In the genomic region with DNA sequence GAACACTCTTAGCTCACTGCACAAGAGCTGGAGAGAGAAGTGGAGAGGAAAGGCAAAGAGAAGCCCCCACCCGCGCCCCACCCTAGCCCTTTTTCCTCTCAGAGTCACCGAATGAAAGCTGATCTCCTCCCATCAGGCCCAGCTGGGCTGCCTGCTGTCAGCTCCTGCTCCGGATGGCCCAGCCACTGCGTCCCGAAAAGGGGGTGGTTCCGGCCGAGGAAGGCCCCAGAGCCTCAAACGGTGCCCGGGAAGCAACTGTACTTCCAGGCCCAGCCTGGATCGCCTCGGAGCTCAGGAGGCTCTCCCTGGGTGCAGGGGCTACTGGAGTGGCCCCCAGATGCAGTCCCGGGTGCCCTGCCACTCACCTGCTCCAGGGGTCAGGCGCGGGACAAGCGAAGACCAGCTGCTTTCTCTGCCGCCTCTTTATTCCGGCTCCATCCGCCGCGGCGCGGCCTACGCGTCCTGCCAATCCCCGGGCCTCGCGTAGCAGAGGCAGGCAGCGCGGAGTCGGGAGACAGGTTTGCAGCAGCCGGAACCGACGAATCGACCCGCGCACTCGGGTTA, we compare ENCODE assay signal across 8 mouse cellular contexts. TPM values are rescaled to one million over a fixed set of nuclear protein-coding genes. Genes with fewer than 3 reads are reported as not detected.
DNase-seq lines count a peak whose midpoint lies in the region; ATAC-seq and TF ChIP-seq lines count a peak whose summit lies in the region.

No protein-coding gene starts in this region.

- peak overlapping the region; percentile 74 for H3K9ac ChIP-seq in liver, embryonic 15.5 days
- peak overlapping the region; percentile 96 for H3K9ac ChIP-seq in neural tube, embryonic 14.5 days (replicated peaks; ENCODE audit: low read depth, low read length)

- under 1% methylated on average over 38 of the region's 38 CpGs for WGBS in spleen, adult 2 months
- WGBS in liver, embryonic 15.5 days (ENCODE audit: insufficient replicate concordance) = under 1% methylated on average over 38 of the region's 38 CpGs
- WGBS in neural tube, embryonic 14.5 days = under 1% methylated on average over 34 of the region's 38 CpGs

- H3K9me3 ChIP-seq in liver, embryonic 15.5 days (replicated peaks) = no peaks in the 10 kb centered on the region
- no peaks in the 10 kb centered on the region for H3K9me3 ChIP-seq in neural tube, embryonic 14.5 days (ENCODE audit: control insufficient read depth, low read length)

- TF ChIP-seq CTCF in spleen, adult 2 months (IDR thresholded peaks at IDR 0.05; ENCODE audit: extremely low read depth, insufficient read depth, insufficient read length, insufficient replicate concordance) = no peak

- H3K4me3 ChIP-seq in spleen, adult 2 months (ENCODE audit: extremely low read depth, insufficient read depth, insufficient read length) = peak overlapping the region; percentile 90
- peak overlapping the region; percentile 78 for H3K4me3 ChIP-seq in liver, embryonic 15.5 days (replicated peaks)
- peak overlapping the region; percentile 90 for H3K4me3 ChIP-seq in neural tube, embryonic 14.5 days (ENCODE audit: low read depth, low read length)

- peak overlapping the region; percentile 100 for H3K27ac ChIP-seq in spleen, adult 2 months (ENCODE audit: insufficient read depth, low read length)
- H3K27ac ChIP-seq in liver, embryonic 15.5 days (replicated peaks) = peak overlapping the region; percentile 93
- H3K27ac ChIP-seq in neural tube, embryonic 14.5 days (ENCODE audit: low read depth, low read length) = peak overlapping the region; percentile 87

- peak in 1 of 2 experiments; percentile 63 for DNase-seq in spleen, adult 2 months (ENCODE audit: low read depth in 1 of 2, low spot score in 2 of 2)
- no peak for DNase-seq in spleen, adult 12 weeks (ENCODE audit: low spot score)
- peak; percentile 78 for DNase-seq in embryo, embryonic 10.5 days (ENCODE audit: low spot score)
- no peak for DNase-seq in right cerebral cortex, postnatal 10 days (ENCODE audit: low spot score in 2 of 2)
- DNase-seq in layer of hippocampus, adult 18-20 months (ENCODE audit: low spot score in 2 of 2) = no peak

- H3K4me1 ChIP-seq in spleen, adult 2 months (ENCODE audit: control insufficient read depth, insufficient read depth, insufficient read length) = peaks cover 7% of the 10 kb centered on the region
- peaks cover 30% of the 10 kb centered on the region for H3K4me1 ChIP-seq in liver, embryonic 15.5 days (replicated peaks)
- H3K4me1 ChIP-seq in neural tube, embryonic 14.5 days (ENCODE audit: control insufficient read depth, insufficient read depth, low read length) = peaks cover 14% of the 10 kb centered on the region

- ATAC-seq in hematopoietic stem cell, adult 5-6 weeks (replicated peaks in 1 of 2; ENCODE audit: insufficient read depth in 1 of 2, low FRiP score in 2 of 2, low TSS enrichment in 1 of 2, low read depth in 1 of 2, poor library complexity in 2 of 2, severe bottlenecking in 2 of 2) = peak; percentile 19 to 30; a peak in 3 of 4 replicates
- peak; percentile 40 for ATAC-seq in liver, embryonic 15.5 days (ENCODE audit: insufficient read depth)
- peak; percentile 56 for ATAC-seq in neural tube, embryonic 14.5 days (ENCODE audit: low read depth)

- TF ChIP-seq POLR2A in spleen, adult 2 months (IDR thresholded peaks at IDR 0.05; ENCODE audit: low read depth, low read length) = no peak

- H3K27me3 ChIP-seq in spleen, adult 2 months (ENCODE audit: control insufficient read depth, insufficient read depth, low read length) = no peaks in the 10 kb centered on the region
- no peaks in the 10 kb centered on the region for H3K27me3 ChIP-seq in liver, embryonic 15.5 days
- H3K27me3 ChIP-seq in neural tube, embryonic 14.5 days (ENCODE audit: control insufficient read depth, insufficient read depth, low read length) = no peaks in the 10 kb centered on the region

- H3K4me2 ChIP-seq in liver, embryonic 15.5 days = peak overlapping the region; percentile 94
- H3K4me2 ChIP-seq in neural tube, embryonic 14.5 days (ENCODE audit: low read depth, low read length) = peak overlapping the region; percentile 83

- peaks cover 32% of the 10 kb centered on the region for H3K36me3 ChIP-seq in spleen, adult 2 months (ENCODE audit: control insufficient read depth, insufficient read depth, low read length)
- peaks cover 34% of the 10 kb centered on the region for H3K36me3 ChIP-seq in liver, embryonic 15.5 days (replicated peaks)
- peaks cover 34% of the 10 kb centered on the region for H3K36me3 ChIP-seq in neural tube, embryonic 14.5 days (ENCODE audit: control insufficient read depth, insufficient read depth, low read length)

RNA-seq across cellular contexts. Expression of a gene that starts 0.5 kb away (rescaled TPM):
- polyA plus RNA-seq in spleen, adult 2 months (2012; rRNA removed) = 9.1 and 11.4 TPM in 2 replicates
- total RNA-seq in hematopoietic stem cell, adult 5-6 weeks (2017) = 4.4 TPM in 2 replicates
- 0.89 and 1.2 TPM in 2 replicates for polyA plus RNA-seq in liver, embryonic 15.5 days (2015; fragmentation: Nextera tagmentation; extraction: Ambion mirVana)
- polyA plus RNA-seq in neural tube, embryonic 14.5 days (2014; fragmentation: Nextera tagmentation; extraction: Ambion mirVana) = 12.8 and 15.6 TPM in 2 replicates
- total RNA-seq in layer of hippocampus, adult 18-20 months (2021) = 10 to 100 TPM; 17.6 to 18.5 TPM

RNA-seq across cellular contexts. Expression of a gene that starts 0.8 kb away (rescaled TPM):
- polyA plus RNA-seq in spleen, adult 2 months (2012; rRNA removed) = 27.4 and 32.1 TPM in 2 replicates
- total RNA-seq in hematopoietic stem cell, adult 5-6 weeks (2017) = 21.8 and 22.5 TPM in 2 replicates
- polyA plus RNA-seq in liver, embryonic 15.5 days (2015; fragmentation: Nextera tagmentation; extraction: Ambion mirVana) = 11.4 and 11.7 TPM in 2 replicates
- 28.4 and 29.9 TPM in 2 replicates for polyA plus RNA-seq in neural tube, embryonic 14.5 days (2014; fragmentation: Nextera tagmentation; extraction: Ambion mirVana)
- total RNA-seq in layer of hippocampus, adult 18-20 months (2021) = 10 to 100 TPM in 1 of 2 experiments, 1 to 10 TPM in 1; 9.8 to 11.2 TPM

RNA-seq across cellular contexts. Expression of a gene that starts 20.8 kb away (rescaled TPM):
- polyA plus RNA-seq in spleen, adult 2 months (2012; rRNA removed) = 2.5 and 3.7 TPM in 2 replicates
- 0.94 and 1.6 TPM in 2 replicates for total RNA-seq in hematopoietic stem cell, adult 5-6 weeks (2017)
- polyA plus RNA-seq in liver, embryonic 15.5 days (2015; fragmentation: Nextera tagmentation; extraction: Ambion mirVana) = 1.1 and 1.2 TPM in 2 replicates
- 19.6 and 26.2 TPM in 2 replicates for polyA plus RNA-seq in neural tube, embryonic 14.5 days (2014; fragmentation: Nextera tagmentation; extraction: Ambion mirVana)
- total RNA-seq in layer of hippocampus, adult 18-20 months (2021) = 10 to 100 TPM; 13.4 to 13.6 TPM

RNA-seq across cellular contexts. Expression of a gene that starts 20.9 kb away (rescaled TPM):
- polyA plus RNA-seq in spleen, adult 2 months (2012; rRNA removed) = 0.26 and 0.39 TPM in 2 replicates
- not detected in 2 replicates for total RNA-seq in hematopoietic stem cell, adult 5-6 weeks (2017)
- polyA plus RNA-seq in liver, embryonic 15.5 days (2015; fragmentation: Nextera tagmentation; extraction: Ambion mirVana) = not detected in 2 replicates
- polyA plus RNA-seq in neural tube, embryonic 14.5 days (2014; fragmentation: Nextera tagmentation; extraction: Ambion mirVana) = 1.4 and 1.6 TPM in 2 replicates
- under 1 TPM in 1 of 2 experiments, not detected in 1; 0.57 TPM for total RNA-seq in layer of hippocampus, adult 18-20 months (2021)

RNA-seq across cellular contexts. Expression of a gene that starts 24.9 kb away (rescaled TPM):
- 0.16 and 0.40 TPM in 2 replicates for polyA plus RNA-seq in spleen, adult 2 months (2012; rRNA removed)
- total RNA-seq in hematopoietic stem cell, adult 5-6 weeks (2017) = 7.8 and 18.6 TPM in 2 replicates
- polyA plus RNA-seq in liver, embryonic 15.5 days (2015; fragmentation: Nextera tagmentation; extraction: Ambion mirVana) = 0.02 and 0.12 TPM in 2 replicates
- 0.13 and 0.82 TPM in 2 replicates for polyA plus RNA-seq in neural tube, embryonic 14.5 days (2014; fragmentation: Nextera tagmentation; extraction: Ambion mirVana)
- total RNA-seq in layer of hippocampus, adult 18-20 months (2021) = under 1 TPM; 0.76 to 0.79 TPM
